Mouse (Mus musculus) liver, embryonic 12.5 days (tissue): ENCODE measurements at regions not wholly inside any gene's neighbourhood (a gene's known extent, or its start where the extent isn't known, plus 50 kb on each side); places are given as distances from the start of the nearest gene placed in this dataset.

Source experiments
- ATAC-seq: fragments of 200-750 bp; cut with Nextera tagmentation; 2 replicates; pipeline ENCODE4 v1.8.0; 2017; ENCODE audit warnings: moderate number of reproducible peaks, mild to moderate bottlenecking, moderate library complexity
- H3K27ac ChIP-seq: fragments of 300-500 bp; sonication (generic); 2 replicates; pipeline ENCODE4 v1.5.1; 2016; ENCODE audit warnings: mild to moderate bottlenecking
- H3K27me3 ChIP-seq: fragments of 300-500 bp; sonication (generic); replicated peaks from 2 replicates; pipeline ENCODE4 v1.6.1; 2016; ENCODE audit warnings: mild to moderate bottlenecking, moderate library complexity
- H3K36me3 ChIP-seq: fragments of 300-500 bp; sonication (generic); 2 replicates; pipeline ENCODE4 v1.6.1; 2016; ENCODE audit warnings: mild to moderate bottlenecking, moderate library complexity
- H3K4me1 ChIP-seq: fragments of 300-500 bp; sonication (generic); 2 replicates; pipeline ENCODE4 v1.6.1; 2016
- H3K4me2 ChIP-seq: fragments of 300-500 bp; sonication (generic); 2 replicates; pipeline ENCODE4 v1.6.1; 2016; ENCODE audit warnings: mild to moderate bottlenecking, moderate library complexity
- H3K4me3 ChIP-seq: fragments of 300-500 bp; sonication (generic); 2 replicates; pipeline ENCODE4 v1.5.1; 2016; ENCODE audit warnings: mild to moderate bottlenecking, moderate library complexity
- H3K9ac ChIP-seq: fragments of 300-500 bp; sonication (generic); 2 replicates; pipeline ENCODE4 v1.6.1; 2016; ENCODE audit warnings: mild to moderate bottlenecking, moderate library complexity
- H3K9me3 ChIP-seq: fragments of 300-500 bp; sonication (generic); replicated peaks from 2 replicates; pipeline ENCODE4 v1.6.1; 2016; ENCODE audit warnings: mild to moderate bottlenecking, moderate library complexity
- WGBS: fragments of 180-500 bp; shearing (Covaris S2); methylation state at CpG from one replicate; pipeline ENCODE4 v1.1.7; 2016; ENCODE audit not compliant: insufficient replicate concordance; 5-methylcytosine and 5-hydroxymethylcytosine counted together

DNA sequence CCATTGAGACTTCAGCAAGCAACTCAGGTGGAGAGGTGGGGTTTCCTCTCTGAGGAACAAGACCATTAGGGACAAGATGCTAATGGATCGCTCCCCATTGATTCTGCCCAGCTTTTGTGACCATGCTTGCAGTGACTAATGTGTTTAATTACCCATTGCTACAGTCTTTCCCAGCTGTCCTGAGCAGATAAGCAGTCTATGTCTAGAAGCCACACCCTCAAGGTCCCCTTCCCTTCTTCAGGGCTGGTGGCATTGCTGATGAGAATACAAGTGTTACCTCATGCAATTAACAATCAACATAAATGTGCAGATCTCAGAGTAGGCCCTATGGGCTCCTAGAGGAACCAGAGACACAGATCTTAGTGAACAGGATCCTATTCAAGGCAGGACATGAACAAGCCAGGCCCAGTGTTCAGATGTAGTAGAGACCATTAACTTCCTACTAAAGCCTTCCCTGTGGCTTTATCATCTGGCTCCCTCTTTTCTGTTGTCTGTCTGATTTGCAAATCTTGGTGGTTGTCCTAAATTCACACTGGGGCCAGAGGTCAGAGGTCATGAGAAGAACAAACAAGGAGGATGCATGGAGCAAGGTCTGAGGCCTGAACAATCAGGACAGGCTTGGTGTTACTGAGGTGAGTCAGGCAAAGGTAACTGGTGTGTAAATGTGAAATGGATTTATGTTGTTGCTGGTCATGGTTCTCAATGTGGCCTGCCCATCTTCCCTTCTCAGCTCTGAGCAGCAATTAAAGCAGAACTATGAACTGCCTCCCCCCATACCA is 56.8 kb downstream of the Odc1 start:
- Histone ChIP-seq H3K27ac (peak overlapping the region; percentile 58), H3K36me3 (no peaks in the 10 kb centered on the region), H3K4me2 (peak overlapping the region; percentile 45), H3K4me1 (peaks cover 22% of the 10 kb centered on the region), H3K27me3 (no peaks in the 10 kb centered on the region; the same call in 1 of the 2 replicates), H3K9me3 (no peaks in the 10 kb centered on the region), H3K9ac (peak overlapping the region; percentile 18; the same call in 1 of the 2 replicates), H3K4me3 (no peak overlapping the region)
- WGBS = 47% methylated on average over 1 of the region's 1 CpGs
- ATAC-seq = peak; percentile 95

DNA sequence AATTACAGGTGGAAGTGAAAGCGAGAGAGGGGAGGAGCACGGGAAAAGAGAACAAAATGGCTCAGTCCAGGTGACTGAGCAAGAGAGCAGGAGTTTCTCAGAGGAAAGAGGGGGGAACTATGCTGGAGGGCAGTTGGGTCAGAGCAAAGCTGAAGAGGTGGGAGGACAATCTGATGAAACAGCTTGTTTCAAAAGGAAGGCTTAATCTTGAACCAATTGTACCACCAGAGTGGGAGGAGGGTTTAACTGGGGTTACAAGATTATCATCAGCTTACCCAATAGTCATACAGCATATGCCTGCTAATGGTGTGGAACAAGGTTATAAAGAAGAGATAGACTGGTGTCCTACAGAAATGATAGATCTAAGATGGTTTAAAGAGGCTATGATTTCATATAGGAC is 59.0 kb downstream of the Odc1 start:
- no peaks in the 10 kb centered on the region for H3K36me3 ChIP-seq
- WGBS = 75% methylated on average over 2 of the region's 2 CpGs
- no peak overlapping the region for H3K4me3 ChIP-seq
- H3K9me3 ChIP-seq = no peaks in the 10 kb centered on the region
- H3K9ac ChIP-seq = no peak overlapping the region
- H3K27ac ChIP-seq = no peak overlapping the region
- peaks cover 22% of the 10 kb centered on the region for H3K4me1 ChIP-seq
- H3K27me3 ChIP-seq = no peaks in the 10 kb centered on the region; the same call in 1 of the 2 replicates
- no peak overlapping the region for H3K4me2 ChIP-seq
- ATAC-seq = no peak

- no peak for ATAC-seq
- no peaks in the 10 kb centered on the region for H3K4me1 ChIP-seq
- no peak overlapping the region for H3K4me2 ChIP-seq
- H3K9ac ChIP-seq = no peak overlapping the region
- H3K27me3 ChIP-seq = peaks cover 8% of the 10 kb centered on the region; the same call in 1 of the 2 replicates
- no peak overlapping the region for H3K27ac ChIP-seq
- no peaks in the 10 kb centered on the region for H3K9me3 ChIP-seq
- no peaks in the 10 kb centered on the region for H3K36me3 ChIP-seq
- no peak overlapping the region for H3K4me3 ChIP-seq
- WGBS = 39% methylated on average over 1 of the region's 1 CpGs
Observed at GRCm38 (mm10) chr12:17610384-17610783, 65.8 kb downstream of the Odc1 start.

DNA sequence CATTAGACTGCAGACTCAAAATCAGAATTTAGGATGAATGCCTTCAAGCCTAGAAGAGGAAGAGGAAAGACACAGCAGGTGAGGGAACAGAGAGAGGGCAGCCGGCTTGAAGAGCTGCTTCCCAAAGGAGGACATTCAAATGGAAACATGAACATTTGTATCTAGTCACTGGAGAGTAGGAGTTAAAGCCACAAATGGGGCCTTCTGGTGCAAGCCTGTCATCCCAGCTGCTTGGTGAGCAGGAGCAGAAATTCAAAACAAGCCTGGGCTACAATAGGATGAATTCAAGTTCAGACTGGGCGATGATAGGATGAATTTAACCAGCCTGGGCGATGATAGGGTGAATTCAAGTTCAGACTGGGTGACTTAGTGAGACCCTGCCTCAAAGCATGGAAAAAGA is 67.4 kb downstream of the Odc1 start:
- H3K36me3 ChIP-seq = no peaks in the 10 kb centered on the region
- H3K9me3 ChIP-seq = no peaks in the 10 kb centered on the region
- ATAC-seq = no peak
- H3K27me3 ChIP-seq = peaks cover 8% of the 10 kb centered on the region; the same call in 1 of the 2 replicates
- WGBS = 62% methylated on average over 3 of the region's 3 CpGs
- H3K4me1 ChIP-seq = no peaks in the 10 kb centered on the region
- no peak overlapping the region for H3K4me2 ChIP-seq
- no peak overlapping the region for H3K27ac ChIP-seq
- no peak overlapping the region for H3K9ac ChIP-seq
- no peak overlapping the region for H3K4me3 ChIP-seq

GRCm38 (mm10) chr12:17618300-17618699 is 72.4 kb upstream of the Hpcal1 start:
- no peak overlapping the region for H3K27ac ChIP-seq
- ATAC-seq = no peak
- 9% methylated on average over 2 of the region's 2 CpGs for WGBS

GRCm38 (mm10) chr12:17620226-17620625 is 70.4 kb upstream of the Hpcal1 start:
- no peak overlapping the region for H3K4me2 ChIP-seq
- H3K27ac ChIP-seq = no peak overlapping the region
- 36% methylated on average over 6 of the region's 6 CpGs for WGBS
- H3K36me3 ChIP-seq = no peaks in the 10 kb centered on the region
- no peaks in the 10 kb centered on the region for H3K27me3 ChIP-seq
- no peaks in the 10 kb centered on the region for H3K4me1 ChIP-seq
- no peak overlapping the region for H3K4me3 ChIP-seq
- H3K9me3 ChIP-seq = no peaks in the 10 kb centered on the region
- H3K9ac ChIP-seq = no peak overlapping the region
- no peak for ATAC-seq

More at GRCm38 (mm10) chr12:17618300-17618699, 72.4 kb upstream of the Hpcal1 start:
- H3K27me3 ChIP-seq = no peaks in the 10 kb centered on the region; the same call in 1 of the 2 replicates
- H3K4me3 ChIP-seq = no peak overlapping the region
- no peaks in the 10 kb centered on the region for H3K9me3 ChIP-seq
- H3K4me2 ChIP-seq = no peak overlapping the region
- H3K9ac ChIP-seq = no peak overlapping the region
- no peaks in the 10 kb centered on the region for H3K36me3 ChIP-seq
- H3K4me1 ChIP-seq = no peaks in the 10 kb centered on the region

DNA sequence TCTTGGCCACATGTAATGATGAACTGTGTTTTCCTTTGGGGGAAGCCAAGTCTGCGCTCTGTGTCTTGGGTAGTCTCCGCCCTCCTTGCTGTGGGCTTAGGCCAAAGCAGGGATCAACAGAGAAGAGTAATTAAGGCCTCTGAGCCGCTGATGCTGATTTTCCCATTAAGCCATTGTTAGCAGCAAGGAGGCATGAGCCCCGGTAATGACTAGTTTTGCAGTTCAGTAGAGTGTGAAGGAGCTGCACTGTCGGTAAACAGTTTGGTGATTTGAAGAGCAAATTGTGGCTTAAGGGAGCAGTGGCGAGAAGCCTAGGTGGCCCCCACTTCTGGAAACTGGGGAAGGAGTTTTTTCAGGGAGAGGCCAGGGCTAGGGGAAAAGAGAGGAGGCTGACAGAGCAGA is 69.2 kb upstream of the Hpcal1 start:
- Histone ChIP-seq H3K9me3 (no peaks in the 10 kb centered on the region), H3K4me3 (no peak overlapping the region), H3K4me1 (no peaks in the 10 kb centered on the region), H3K9ac (no peak overlapping the region), H3K4me2 (no peak overlapping the region), H3K36me3 (no peaks in the 10 kb centered on the region), H3K27ac (no peak overlapping the region), H3K27me3 (no peaks in the 10 kb centered on the region)
- 62% methylated on average over 6 of the region's 6 CpGs for WGBS
- no peak for ATAC-seq

GRCm38 (mm10) chr12:17622509-17623005 is 68.1 kb upstream of the Hpcal1 start:
- Histone ChIP-seq H3K4me1 (no peaks in the 10 kb centered on the region), H3K27me3 (no peaks in the 10 kb centered on the region), H3K4me2 (no peak overlapping the region), H3K9me3 (no peaks in the 10 kb centered on the region), H3K36me3 (no peaks in the 10 kb centered on the region), H3K4me3 (no peak overlapping the region), H3K27ac (no peak overlapping the region), H3K9ac (no peak overlapping the region)
- 53% methylated on average over 8 of the region's 8 CpGs for WGBS
- ATAC-seq = no peak

DNA sequence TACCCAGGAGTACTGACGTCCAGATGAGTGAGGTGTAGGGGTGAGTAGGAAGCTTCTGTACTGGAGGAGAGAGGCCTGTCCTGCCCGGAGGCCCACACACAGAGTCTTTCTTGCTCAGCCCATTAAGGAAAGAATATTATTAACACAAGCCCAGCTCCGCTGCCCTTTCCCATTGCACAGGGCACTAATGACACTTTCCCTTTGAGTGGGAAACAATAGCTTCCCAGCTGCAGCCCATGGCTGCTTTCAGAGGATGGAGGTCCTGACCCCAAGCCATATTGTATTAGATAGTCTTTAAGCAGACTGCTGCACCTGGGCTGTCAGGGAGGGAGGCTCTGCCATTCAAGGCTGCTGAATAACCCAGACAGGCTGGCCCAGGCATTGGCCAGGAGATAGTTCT is 64.6 kb upstream of the Hpcal1 start:
- no peak for ATAC-seq
- WGBS = 61% methylated on average over 3 of the region's 3 CpGs
- no peak overlapping the region for H3K4me3 ChIP-seq
- no peak overlapping the region for H3K4me2 ChIP-seq
- H3K9ac ChIP-seq = no peak overlapping the region
- no peak overlapping the region for H3K27ac ChIP-seq
- H3K27me3 ChIP-seq = no peaks in the 10 kb centered on the region
- H3K9me3 ChIP-seq = no peaks in the 10 kb centered on the region
- no peaks in the 10 kb centered on the region for H3K4me1 ChIP-seq
- no peaks in the 10 kb centered on the region for H3K36me3 ChIP-seq

GRCm38 (mm10) chr12:17631161-17631560 is 59.5 kb upstream of the Hpcal1 start:
- ATAC-seq = no peak
- 63% methylated on average over 2 of the region's 2 CpGs for WGBS
- Histone ChIP-seq H3K4me3 (no peak overlapping the region), H3K27me3 (no peaks in the 10 kb centered on the region), H3K9me3 (no peaks in the 10 kb centered on the region), H3K4me2 (no peak overlapping the region), H3K36me3 (no peaks in the 10 kb centered on the region), H3K27ac (no peak overlapping the region), H3K9ac (no peak overlapping the region), H3K4me1 (no peaks in the 10 kb centered on the region)

GRCm38 (mm10) chr12:17636146-17636545 is 54.5 kb upstream of the Hpcal1 start:
- no peak for ATAC-seq
- no peaks in the 10 kb centered on the region for H3K36me3 ChIP-seq
- no peaks in the 10 kb centered on the region for H3K9me3 ChIP-seq
- H3K4me1 ChIP-seq = no peaks in the 10 kb centered on the region
- H3K4me2 ChIP-seq = no peak overlapping the region
- 67% methylated on average over 8 of the region's 8 CpGs for WGBS
- H3K4me3 ChIP-seq = no peak overlapping the region
- H3K9ac ChIP-seq = no peak overlapping the region
- no peaks in the 10 kb centered on the region for H3K27me3 ChIP-seq
- H3K27ac ChIP-seq = no peak overlapping the region

DNA sequence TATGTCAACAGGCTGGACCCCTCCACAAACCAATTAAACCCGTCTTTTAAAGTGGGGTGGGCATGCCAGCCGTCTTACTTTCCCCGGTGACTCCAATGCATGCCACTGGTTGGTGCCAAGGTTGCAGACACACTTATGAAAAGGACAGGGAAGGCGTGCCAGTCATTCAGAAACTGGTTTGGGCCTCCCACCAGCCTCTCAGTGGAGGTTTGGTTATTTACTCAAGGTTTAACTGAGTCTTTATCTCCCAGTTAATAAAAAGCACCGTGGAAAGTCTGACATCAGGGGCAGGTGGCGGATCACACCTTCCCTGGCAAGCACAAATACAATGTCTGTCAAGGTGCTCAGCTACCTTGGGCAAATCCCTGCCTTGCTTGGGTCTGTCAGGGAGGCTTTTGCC is 54.1 kb upstream of the Hpcal1 start:
- no peak overlapping the region for H3K27ac ChIP-seq
- no peak overlapping the region for H3K9ac ChIP-seq
- H3K36me3 ChIP-seq = no peaks in the 10 kb centered on the region
- no peak for ATAC-seq
- no peaks in the 10 kb centered on the region for H3K27me3 ChIP-seq
- no peak overlapping the region for H3K4me2 ChIP-seq
- H3K4me1 ChIP-seq = no peaks in the 10 kb centered on the region
- no peak overlapping the region for H3K4me3 ChIP-seq
- WGBS = 67% methylated on average over 6 of the region's 6 CpGs
- no peaks in the 10 kb centered on the region for H3K9me3 ChIP-seq
